In genomic region chr19:34254880-34255681, GRCm38 (mm10) we compare ENCODE assay signal across 8 mouse cellular contexts. TPM values are rescaled to one million over a fixed set of nuclear protein-coding genes. Genes with fewer than 3 reads are reported as not detected.
A peak's percentile ranks its signal among the peaks of the same experiment; 100 is the strongest.
DNase-seq lines count a peak whose midpoint lies in the region; ATAC-seq lines count a peak whose summit lies in the region.

Acta2 (minus strand) TSS chr19:34255590.

- DNase-seq in left cerebral cortex, adult 8-10 months (ENCODE audit: low spot score in 2 of 2): no peak
- no peak for DNase-seq in left cerebral cortex, adult 9 months (ENCODE audit: low spot score in 2 of 2)
- DNase-seq in left cerebral cortex, postnatal 25 days (ENCODE audit: low spot score in 2 of 2): no peak
- no peak for DNase-seq in spleen, postnatal 10 days (ENCODE audit: low spot score in 2 of 2)
- DNase-seq in cerebellum, postnatal 25 days: no peak

- peak; percentile 70 for ATAC-seq in heart, embryonic 12.5 days (ENCODE audit: insufficient number of reproducible peaks, low FRiP score)
- no peak for ATAC-seq in midbrain, embryonic 15.5 days (replicated peaks)

- H3K9me3 ChIP-seq in heart, embryonic 12.5 days (replicated peaks): no peaks in the 10 kb centered on the region
- no peaks in the 10 kb centered on the region for H3K9me3 ChIP-seq in midbrain, embryonic 15.5 days

- peak within 1 kb of the TSS; percentile 17 for H3K27ac ChIP-seq in brown adipose tissue, adult 24 weeks (replicated peaks; ENCODE audit: low read depth, low read length)
- peak within 1 kb of the TSS; percentile 80 for H3K27ac ChIP-seq in heart, embryonic 12.5 days (ENCODE audit: poor library complexity, severe bottlenecking)
- no peak within 1 kb of the TSS for H3K27ac ChIP-seq in midbrain, embryonic 15.5 days

- peak within 1 kb of the TSS; percentile 68 for H3K4me2 ChIP-seq in heart, embryonic 12.5 days
- no peak within 1 kb of the TSS for H3K4me2 ChIP-seq in midbrain, embryonic 15.5 days

- H3K4me1 ChIP-seq in brown adipose tissue, adult 24 weeks (ENCODE audit: control insufficient read depth, insufficient read depth, insufficient read length, low read length): no peaks in the 10 kb centered on the region; the same call in 1 of the 2 replicates
- peaks cover 27% of the 10 kb centered on the region for H3K4me1 ChIP-seq in heart, embryonic 12.5 days (replicated peaks)
- no peaks in the 10 kb centered on the region for H3K4me1 ChIP-seq in midbrain, embryonic 15.5 days

- H3K36me3 ChIP-seq in heart, embryonic 12.5 days: peaks cover 6% of the 10 kb centered on the region
- H3K36me3 ChIP-seq in midbrain, embryonic 15.5 days (replicated peaks): no peaks in the 10 kb centered on the region

- WGBS in heart, embryonic 12.5 days: 23% methylated on average over 16 of the region's 16 CpGs
- WGBS in midbrain, embryonic 15.5 days: 60% methylated on average over 16 of the region's 16 CpGs

- peaks cover 18% of the 10 kb centered on the region for H3K27me3 ChIP-seq in heart, embryonic 12.5 days (replicated peaks)
- H3K27me3 ChIP-seq in midbrain, embryonic 15.5 days (replicated peaks): no peaks in the 10 kb centered on the region

- peak within 1 kb of the TSS; percentile 34 for H3K4me3 ChIP-seq in brown adipose tissue, adult 24 weeks (ENCODE audit: insufficient read depth, low read depth, low read length)
- H3K4me3 ChIP-seq in heart, embryonic 12.5 days: peak within 1 kb of the TSS; percentile 45
- H3K4me3 ChIP-seq in midbrain, embryonic 15.5 days: no peak within 1 kb of the TSS

- intact Hi-C loops in left cerebral cortex, postnatal 25 days (cut with DNase I): no loop called here

- peak within 1 kb of the TSS; percentile 62 for H3K9ac ChIP-seq in heart, embryonic 12.5 days
- no peak within 1 kb of the TSS for H3K9ac ChIP-seq in midbrain, embryonic 15.5 days

RNA-seq across cellular contexts. Expression of gene Acta2, which starts in this region (rescaled TPM):
- total RNA-seq in left cerebral cortex, adult 8-10 months (2022): 10 to 100 TPM; 10.0 to 16.2 (median 11.1) TPM
- 24.5 and 30.0 TPM in 2 replicates for polyA plus RNA-seq in brown adipose tissue, adult 24 weeks (2012; ENCODE audit: insufficient read depth, insufficient read length, missing spikeins)
- polyA plus RNA-seq in heart, embryonic 12.5 days (2016; fragmentation: Nextera tagmentation; extraction: Ambion mirVana): 1,019 and 1,096 TPM in 2 replicates
- total RNA-seq in left cerebral cortex, postnatal 25 days (2021): 10 to 100 TPM; 14.2 to 15.5 TPM
- 12.0 and 13.4 TPM in 2 replicates for polyA plus RNA-seq in midbrain, embryonic 15.5 days (2015; fragmentation: Nextera tagmentation; extraction: Ambion mirVana)

Comparison
In these comparisons a context has a peak if more than half of its experiments do, and no peak if none do; other contexts are left out.
1. RNA of gene Acta2 (polyA plus RNA-seq): 1,019 to 1,096 TPM in heart, embryonic 12.5 days; 24.5 to 30.0 TPM in brown adipose tissue, adult 24 weeks and 12.0 to 13.4 TPM in midbrain, embryonic 15.5 days; every median in the first group is over 10 times any median in the second.